Mouse (Mus musculus) lung, postnatal 36 days (tissue): Measurements from ENCODE around the gene Hist3h2a.
A peak's percentile ranks its signal among the peaks of the same experiment; 100 is the strongest.

ENCODE experiments used
- DNase-seq: peaks from one replicate; pipeline ENCODE4 v3.0.0; 2022; ENCODE audit warnings: mixed read lengths

Gene Hist3h2a

GRCm38 (mm10) chr11:58954420-58955142 lies at the start of gene Hist3h2a, which contains the start of gene Trim17:
TSS of gene Hist3h2a (plus strand) at chr11:58954685.
TSS of gene Trim17 (plus strand) at chr11:58954685.
- DNase-seq: peak; percentile 97

DNA sequence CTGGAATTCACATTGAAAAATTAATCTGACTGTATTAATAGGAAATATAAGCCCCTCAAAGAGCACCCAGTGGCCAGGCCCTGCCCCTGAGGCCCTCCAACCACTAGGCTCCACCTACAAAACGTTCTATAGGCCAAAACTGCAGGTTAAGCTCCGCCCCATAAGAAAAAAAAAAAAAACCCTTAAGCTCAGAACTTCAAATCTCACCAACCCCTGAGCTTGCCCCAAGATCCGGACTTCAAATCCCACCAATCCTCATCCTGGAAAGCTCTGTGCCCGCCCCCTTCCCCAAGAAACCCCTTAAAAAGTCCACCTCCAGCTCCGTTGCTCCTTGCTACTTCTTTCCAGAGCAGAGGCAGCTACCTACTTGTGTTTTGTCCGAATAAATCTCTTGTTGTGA lies 49.6 kb upstream of the Hist3h2a start:
- peak; percentile 54 for DNase-seq

DNA sequence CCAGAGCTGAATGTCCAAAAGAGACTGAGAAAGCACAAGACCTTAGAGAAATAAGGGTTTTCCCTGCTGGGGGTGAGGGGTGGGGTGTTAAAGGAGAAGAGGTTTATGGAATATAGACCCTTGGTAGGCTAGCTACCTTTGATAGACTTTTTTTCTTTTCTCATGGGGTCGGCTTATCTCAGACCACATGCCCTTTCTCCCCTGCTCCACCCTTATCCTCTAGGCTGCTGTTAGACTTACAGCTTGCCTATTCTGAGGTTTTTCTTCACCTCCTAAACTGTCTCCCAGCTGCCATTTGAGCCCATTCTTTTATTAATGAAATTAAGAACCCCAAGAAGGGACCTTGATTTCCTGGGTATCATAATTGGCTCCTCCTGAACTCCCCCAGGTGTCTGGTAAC lies 40.7 kb upstream of the Hist3h2a start:
- DNase-seq: no peak

DNA sequence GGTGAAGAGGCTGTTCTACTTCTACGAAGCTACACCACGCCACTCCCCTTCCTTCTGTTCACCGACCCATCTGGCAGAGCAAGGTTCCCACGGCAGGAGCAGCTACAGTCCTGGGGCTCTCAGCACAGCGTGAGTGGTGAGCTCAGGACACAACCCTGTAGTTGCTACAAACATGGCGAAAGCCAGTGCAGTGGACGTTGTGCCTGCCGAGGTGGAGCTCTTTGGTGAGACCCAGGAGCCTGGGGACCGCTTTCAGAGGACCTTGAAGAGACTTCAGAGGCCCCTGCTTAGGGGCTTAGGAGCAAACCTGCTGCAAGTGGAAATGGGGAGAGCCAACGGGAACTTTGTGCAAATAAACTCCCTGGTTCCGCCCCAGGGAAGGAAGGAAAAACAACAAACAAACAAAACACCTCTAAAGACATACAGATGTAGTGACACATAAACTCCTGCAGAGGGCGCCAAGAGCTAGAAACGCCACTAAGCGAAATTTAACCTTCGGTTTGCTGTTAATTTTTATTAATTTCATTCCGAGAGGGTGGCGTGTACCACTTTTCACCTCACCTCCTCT lies 39.9 kb upstream of the Hist3h2a start:
- peak; percentile 39 for DNase-seq

- peak; percentile 76 for DNase-seq
These were observed 37.4 kb upstream of the Hist3h2a start for GRCm38 (mm10) chr11:58916879-58917744.

DNA sequence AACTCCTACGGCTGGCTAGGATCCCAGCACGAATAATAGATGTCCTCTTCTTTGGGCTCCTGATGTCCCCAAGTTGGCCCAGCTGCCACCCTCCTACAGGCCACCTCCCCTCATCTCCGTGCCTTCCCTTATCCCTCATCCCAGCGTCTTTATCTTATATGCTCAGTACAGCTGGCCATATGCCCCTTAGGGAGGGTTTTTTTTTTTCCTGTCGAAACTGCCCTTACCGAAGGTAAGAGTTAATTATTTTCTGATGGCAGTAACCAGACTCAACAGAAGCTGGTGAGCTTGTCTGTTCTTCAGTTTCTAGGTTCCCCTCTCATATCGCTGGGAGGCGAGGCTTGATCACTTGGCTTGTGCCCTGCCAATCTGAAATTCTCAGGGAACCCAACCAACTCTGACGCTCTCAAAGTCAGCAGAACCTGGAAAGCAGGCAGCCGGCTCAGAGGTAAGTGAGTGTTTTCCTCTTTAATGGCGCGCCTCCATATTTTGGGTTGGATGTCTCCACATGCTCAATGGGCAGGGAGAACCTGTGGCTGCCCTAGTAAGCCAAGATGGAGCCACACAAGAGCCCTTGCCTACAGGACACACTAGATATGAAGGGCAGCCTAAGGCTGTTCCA lies 36.6 kb upstream of the Hist3h2a start, which contains the start of gene Btnl10:
TSS of gene Btnl10 (plus strand) at position 164 of the 622 bp plus-strand sequence.
- no peak for DNase-seq

DNA sequence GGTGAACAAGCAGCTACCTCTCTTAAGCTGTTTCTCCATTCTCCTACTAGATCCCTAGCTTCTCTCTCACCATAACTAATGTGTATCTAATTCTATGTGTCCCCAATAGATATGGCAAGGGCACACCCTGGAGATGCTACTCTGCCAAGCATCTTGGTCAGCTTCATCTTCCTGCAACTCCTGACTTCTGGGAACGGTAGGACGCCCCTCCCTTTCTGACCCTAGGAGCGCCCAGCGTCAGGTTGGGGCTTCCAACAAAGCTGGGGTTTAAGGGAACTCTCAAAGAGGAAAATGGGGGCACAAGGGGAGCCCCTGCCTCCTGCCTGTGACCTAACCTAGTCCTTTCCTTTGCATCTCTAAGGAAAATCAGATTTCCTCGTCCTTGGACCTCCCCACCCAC lies 35.7 kb upstream of the Hist3h2a start:
- no peak for DNase-seq

DNA sequence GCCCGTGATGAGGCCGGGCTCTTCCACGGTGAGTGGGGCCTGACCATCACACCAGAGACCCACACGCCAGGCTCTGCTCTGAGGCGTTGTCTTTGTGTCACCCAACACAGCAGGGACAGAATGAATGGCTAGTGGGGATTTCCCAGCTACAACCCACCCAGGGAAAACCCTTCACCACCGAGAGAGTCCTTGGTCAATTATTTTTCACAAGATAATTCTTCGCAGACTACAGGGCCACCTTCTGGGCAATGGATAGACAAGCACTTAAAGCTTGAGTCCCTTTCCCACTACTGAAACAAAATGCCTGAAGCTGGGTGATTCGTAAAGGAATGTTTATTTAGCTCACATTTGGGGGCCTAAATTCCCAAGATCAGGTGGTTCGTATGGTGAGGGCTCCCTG lies 32.1 kb upstream of the Hist3h2a start:
- DNase-seq: no peak

DNA sequence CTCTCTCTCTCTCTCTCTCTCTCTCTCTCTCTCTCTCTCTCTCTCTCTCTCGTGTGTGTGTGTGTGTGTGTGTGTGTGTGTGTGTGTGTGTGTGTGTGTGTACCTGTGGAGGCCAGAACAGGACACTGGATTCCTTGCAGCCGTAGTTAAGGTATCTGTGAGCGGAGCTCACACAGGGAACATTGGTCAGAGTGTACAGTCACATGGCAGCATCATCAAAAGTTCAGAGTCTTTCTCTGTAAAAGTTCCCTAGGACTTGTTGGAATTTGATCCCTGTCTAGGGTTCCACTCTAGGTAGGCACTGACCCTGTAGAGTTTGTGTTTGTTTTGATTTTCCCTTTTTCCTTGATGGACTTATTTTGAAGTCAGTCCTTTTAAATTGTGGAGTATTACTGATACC lies 27.8 kb upstream of the Hist3h2a start:
- DNase-seq: no peak

DNA sequence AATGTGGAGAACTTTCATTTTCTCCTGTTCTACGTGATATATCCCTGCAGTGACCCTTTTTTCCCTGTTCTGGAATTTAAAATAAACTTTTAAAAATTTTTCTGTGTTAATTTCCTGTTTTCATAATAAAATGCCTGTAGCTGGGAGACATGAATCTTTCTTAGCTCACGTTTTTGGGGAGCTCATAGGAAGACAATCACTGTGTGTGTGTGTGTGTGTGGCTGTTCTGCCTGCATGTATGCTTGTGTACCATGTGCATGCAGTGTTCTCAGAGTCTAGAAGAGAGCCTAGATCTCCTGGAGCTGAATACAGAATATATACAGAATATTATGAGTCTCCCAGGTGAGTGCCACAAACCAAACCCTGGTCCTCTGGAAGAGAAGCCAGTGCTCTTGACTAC lies 27.4 kb upstream of the Hist3h2a start:
- DNase-seq: no peak

DNA sequence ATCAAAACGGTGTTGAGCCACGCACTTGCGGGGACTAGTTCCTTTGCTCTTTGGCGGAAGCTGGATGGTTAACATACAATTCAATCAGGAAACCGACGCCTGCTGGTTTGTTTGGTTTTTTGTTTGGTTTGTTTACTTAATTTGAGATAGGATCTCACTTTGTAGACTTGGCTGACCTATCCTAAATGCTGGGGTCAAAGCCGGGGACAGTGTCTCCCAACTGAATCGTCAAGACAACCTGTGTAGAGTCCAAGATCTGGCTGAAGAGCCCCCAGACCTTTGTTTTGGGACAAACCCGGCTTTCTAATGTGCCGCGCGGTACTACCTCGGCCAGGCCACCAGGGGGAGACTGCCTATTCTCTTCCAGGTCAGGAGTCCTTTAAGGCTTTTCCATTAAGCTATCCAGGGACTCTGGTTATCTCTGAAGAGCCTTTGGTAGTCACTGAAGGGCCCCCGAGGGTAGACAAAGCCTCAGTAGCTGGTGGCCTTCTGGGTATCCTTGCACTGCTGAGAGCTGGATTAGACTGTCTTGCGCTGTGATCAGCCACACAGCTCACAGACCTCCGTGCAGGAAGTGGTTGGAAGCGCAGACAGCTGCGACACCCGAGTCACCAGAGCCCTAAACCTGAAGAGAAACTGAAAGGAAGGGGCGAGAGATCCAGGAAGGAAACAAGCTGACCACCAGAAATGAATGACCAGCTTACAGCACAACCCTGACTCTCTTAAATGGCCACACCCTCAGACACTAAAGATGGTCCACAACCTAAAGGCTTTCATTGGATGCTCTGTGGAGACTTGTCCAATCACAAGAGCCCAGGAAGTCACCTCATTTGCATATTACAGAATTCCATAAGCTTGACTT lies 26.5 kb upstream of the Hist3h2a start:
- peak; percentile 77 for DNase-seq

- no peak for DNase-seq
These were observed 25.4 kb upstream of the Hist3h2a start for GRCm38 (mm10) chr11:58929055-58929454.

- no peak for DNase-seq
These were observed 24.8 kb upstream of the Hist3h2a start for GRCm38 (mm10) chr11:58929641-58930040.

GRCm38 (mm10) chr11:58930254-58930653 lies 24.2 kb upstream of the Hist3h2a start:
- DNase-seq: no peak

- DNase-seq: no peak
These were observed 22.9 kb upstream of the Hist3h2a start for GRCm38 (mm10) chr11:58931576-58931975.

DNA sequence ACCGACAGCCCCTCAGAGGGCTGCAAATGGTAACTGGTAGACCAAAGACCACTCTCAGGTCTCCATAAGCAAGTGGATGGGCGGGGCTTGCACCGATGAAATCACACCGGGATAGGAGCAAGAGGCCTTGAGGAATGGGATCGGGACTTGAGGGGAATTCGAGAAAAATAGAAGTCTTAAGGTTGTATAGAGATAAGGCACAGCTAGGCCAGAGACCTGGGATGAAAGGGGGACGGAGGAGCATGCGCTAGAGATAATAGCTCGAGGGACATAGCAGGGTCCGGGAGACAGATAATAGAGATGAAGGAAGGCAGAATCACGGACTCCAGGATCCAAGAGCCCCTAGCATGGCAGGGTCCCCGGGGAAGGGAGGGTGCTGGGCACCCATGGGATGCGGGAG lies 16.6 kb upstream of the Hist3h2a start:
- peak; percentile 17 for DNase-seq

DNA sequence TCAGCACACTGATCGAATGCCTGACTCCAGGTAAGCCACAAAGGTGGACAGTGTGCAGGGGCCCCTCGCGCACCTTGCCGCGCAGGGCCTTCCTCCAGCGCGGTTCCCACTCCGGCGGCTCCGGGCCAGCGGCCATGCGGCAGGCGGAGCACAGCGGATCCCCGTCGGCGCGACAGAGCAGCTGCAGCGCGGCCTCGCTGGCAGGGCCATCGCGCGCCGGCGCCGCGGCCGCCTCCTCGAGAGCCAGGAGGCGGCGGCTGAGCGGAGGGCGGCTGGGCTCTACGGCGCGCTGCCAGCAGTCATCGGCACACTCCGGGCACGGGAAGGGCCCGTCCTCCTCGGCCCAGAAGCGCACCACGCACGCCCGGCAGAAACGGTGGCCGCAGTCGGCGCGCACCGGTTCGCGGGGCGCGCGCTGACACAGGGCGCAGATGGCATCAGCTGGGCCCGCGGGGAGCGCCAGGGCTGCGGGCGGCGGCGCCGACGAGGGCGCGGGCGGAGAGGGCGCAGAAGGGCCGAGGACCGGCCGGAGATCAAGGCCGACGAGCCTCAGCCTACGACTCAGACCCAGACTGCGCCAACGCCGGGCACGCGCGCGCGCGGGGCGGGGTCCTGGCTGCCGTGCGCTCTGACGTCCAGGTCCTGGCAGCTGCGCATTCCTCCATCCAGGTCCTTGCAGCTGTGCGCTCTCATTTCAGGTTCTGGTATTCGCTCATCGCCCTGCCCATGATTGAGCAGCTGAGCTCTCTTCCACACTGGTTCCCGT lies 16.0 kb upstream of the Hist3h2a start, which contains the start of gene Rnf187:
TSS of gene Rnf187 (minus strand) at position 595 of the 766 bp plus-strand sequence.
- peak; percentile 96 for DNase-seq

DNA sequence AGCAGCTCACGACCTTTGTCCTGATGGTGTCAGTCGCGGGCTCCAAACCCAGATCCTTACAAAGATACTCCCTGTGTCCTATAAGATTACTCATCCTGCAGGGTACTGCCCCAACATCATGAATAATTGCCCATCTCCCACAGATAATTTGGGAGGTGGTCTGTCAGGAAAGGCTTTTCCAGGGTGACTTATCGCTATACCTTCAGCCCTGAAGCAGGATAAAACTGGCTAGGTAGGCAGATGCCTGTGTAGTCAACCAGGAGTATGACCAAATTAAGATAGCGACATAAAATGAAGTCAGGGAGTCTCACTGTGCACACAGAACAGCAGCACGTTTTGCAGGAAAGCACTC lies 15.4 kb upstream of the Hist3h2a start:
- DNase-seq: no peak

- no peak for DNase-seq
These were observed 10.3 kb upstream of the Hist3h2a start for GRCm38 (mm10) chr11:58944136-58944535.

GRCm38 (mm10) chr11:58947306-58947705 lies 7.2 kb upstream of the Hist3h2a start:
- DNase-seq: no peak

DNA sequence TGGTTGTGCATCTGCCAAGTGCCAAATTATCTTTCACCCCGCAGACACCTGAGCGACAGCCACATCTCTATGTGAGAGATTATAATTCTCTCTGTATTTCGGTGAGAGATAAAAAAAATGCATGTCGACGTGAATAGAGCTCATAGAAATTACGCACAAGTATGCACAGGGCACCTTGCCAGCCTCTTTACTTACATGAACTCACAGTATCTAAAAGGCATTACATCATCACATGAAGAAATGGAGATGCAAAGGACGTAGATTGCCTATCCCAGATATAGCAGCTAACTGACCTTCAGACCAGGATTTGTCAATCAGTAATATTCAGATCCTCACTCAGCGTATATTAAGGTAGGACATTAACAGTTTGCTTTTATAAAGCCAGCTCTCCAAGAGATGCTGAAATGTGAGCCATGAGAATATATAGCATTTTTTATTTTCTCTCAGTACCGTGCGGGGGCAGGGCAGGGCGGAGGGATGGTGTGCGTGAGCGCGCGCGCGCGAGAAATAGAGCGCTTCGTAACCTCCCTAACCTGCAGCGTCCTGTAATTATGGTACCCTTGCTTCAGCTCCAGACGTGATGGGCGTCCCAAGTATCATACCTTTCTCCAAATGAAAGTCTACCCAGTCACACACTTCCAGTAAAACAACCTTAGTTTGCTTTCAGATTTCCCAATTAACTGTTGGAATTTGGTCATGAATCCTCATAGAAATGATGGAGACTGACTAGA lies 6.5 kb upstream of the Hist3h2a start:
- DNase-seq: no peak
